Mouse (Mus musculus) embryo, embryonic 9.5 days (tissue): ENCODE measurements around the gene Uqcrc2.

Source experiments
- DNase-seq: peaks from one replicate; pipeline ENCODE4 v3.0.0-alpha.2; 2017; ENCODE audit errors: extremely low spot score

Gene Uqcrc2

DNA sequence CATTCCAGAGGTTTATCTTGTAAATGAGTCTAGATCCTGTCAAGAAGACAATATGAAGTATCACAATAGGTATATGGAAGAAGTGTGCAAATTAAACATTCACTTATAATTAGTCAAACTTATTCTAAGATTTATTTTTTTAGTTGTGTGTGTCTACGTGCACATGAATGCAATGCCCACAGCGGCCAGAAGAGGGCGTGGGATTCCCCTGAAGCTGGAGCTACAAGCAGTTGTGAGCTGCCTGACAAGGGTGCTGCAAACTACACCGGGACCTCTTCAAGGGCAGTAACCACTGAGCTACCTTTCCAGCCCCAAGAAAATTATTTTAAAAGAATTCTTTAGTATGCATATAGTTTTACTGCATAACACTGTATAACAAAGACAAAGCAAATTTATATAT lies 55.7 kb downstream of the Uqcrc2 start:
- no peak for DNase-seq

DNA sequence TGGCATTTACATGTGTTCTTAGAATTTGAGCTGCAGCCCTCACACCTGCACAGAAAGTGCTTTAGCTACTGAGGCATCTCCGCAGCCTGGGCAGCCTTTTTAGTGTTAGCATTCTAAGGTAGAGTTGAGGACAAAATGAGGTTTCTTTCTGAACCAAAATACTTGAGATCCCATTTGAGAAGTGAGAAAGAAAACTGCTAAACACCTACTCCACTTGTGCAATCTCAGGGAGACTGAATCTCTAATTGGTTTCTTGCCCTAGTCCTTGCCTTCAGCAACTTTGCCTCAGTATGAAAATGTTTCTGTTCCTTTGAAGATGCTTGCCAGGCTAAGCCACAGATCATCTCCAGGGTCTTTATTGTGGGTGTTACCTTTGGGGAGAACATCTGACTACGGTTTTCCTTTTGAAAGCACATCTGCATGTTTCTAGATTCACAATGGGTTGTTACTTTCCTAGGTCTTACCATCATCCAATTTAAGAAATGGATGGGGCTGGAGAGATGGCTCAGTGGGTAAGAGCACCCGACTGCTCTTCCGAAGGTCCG lies 58.9 kb downstream of the Uqcrc2 start:
- DNase-seq, result no peak

DNA sequence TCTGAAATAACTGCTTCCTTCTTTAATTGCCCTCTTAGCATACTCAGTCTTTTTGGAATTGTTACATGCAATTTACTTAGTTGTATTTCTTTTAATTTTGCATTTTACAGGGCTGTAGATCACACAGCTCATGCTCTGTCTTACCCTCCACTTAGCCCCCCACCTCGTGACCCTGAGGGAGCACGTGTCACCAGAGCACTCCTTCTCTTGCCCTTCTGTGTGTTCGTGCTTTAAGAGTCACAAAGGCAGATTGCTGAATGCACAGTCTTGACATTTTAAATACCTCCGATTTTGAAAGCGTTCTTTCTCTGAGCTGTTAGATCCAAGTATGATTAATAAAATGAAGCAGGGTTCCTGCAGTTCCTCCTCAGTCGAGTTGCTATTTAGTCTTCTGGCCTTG lies 60.2 kb downstream of the Uqcrc2 start:
- DNase-seq, result no peak

DNA sequence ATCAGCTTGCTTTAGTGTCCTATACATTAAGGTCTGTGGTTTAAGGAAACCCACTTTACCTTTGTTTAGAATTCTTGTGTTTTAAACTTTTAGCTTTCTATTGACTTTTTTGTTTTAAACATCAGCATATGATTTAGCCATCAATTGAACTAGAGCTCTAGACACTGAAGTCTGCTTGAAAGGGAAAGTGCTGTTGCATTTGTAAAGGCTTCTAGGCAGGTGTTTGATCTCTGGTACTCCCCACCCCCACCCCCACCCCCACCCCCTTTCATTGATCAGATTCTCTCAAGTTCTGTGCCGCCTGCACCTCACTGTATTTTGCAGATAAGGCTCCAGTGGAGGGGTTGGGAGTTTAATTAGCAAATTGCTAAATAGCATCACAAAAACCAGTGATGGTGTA lies 60.7 kb downstream of the Uqcrc2 start:
- DNase-seq, result no peak

DNA sequence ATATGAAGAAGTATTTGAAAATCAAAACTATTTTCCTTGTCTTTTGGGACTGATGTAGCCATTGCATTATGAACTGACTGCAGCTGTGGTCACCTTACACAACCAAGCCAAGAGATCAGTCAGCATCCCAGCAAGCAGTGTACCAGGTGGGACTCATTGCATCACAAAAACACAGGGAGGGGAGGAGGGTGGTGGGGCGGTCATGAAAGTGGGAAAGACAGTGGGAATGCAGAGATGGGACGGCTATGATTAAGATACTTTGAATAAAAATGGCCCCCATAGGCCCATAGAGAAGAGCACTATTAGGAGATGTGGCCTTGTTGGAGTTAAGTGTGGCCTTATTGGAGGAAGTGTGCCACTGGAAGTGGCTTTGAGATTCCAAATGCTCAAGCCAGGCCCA lies 61.4 kb downstream of the Uqcrc2 start:
- DNase-seq, result no peak

DNA sequence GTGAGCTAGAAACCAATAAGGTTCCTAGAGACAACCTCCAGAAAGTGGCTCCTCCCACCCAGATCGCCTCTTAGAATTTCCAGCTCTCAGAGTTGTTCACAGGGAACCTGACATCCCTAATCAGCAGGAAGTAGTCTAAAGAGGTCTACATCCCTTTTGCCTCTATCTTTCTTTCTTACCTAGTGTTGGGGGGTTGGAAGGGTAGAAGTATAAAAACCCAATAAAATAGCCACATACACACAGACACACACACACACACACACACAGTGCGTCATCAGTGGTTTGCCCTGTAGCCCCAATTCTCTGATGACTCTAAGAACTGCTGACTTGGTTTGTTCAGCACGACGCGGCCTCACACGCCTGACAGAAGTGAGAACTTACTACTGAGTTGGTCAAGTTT lies 64.6 kb downstream of the Uqcrc2 start:
- DNase-seq, result no peak

DNA sequence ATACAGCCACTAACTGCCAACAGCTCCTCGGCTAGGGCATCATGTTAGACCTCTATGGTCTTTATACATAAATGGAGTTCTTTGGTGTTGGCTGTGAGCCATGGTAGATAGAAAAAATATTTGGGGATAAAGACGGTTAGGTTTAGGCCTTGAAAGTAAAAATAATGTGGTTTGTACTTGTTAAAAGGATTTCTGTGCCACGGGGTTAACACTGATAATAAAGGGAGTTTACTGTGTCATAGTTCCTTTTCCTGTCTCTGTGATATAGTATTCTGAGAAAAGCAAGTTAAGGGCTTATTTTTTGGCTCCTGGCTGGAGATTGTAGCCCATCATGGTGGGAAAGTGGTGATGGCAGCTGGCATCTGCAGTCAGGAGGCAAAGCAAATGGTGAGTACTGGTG lies 68.9 kb downstream of the Uqcrc2 start:
- DNase-seq, result no peak
